Mouse (Mus musculus): ENCODE measurements around the gene Limch1. TPM values are rescaled to one million over a fixed set of nuclear protein-coding genes. Genes with fewer than 3 reads are reported as not detected.

Gene Limch1
- total RNA-seq, 2 experiments from 2014 or later, result 69.5 to 100 TPM

- DNase-seq, result no peak
Observed at GRCm38 (mm10) chr5:66830206-66830605, 84.6 kb downstream of the Limch1 start.

GRCm38 (mm10) chr5:66834756-66835155 lies 89.1 kb downstream of the Limch1 start:
- DNase-seq, result no peak

GRCm38 (mm10) chr5:66836892-66837291 lies 91.3 kb downstream of the Limch1 start:
- DNase-seq, result no peak

- DNase-seq, result peak; percentile 76
Observed at GRCm38 (mm10) chr5:66841971-66842370, 96.3 kb downstream of the Limch1 start.

GRCm38 (mm10) chr5:66842776-66843175 lies 97.1 kb downstream of the Limch1 start:
- DNase-seq, result peak; percentile 46

- DNase-seq, result no peak
Observed at GRCm38 (mm10) chr5:66848136-66848535, 102.5 kb downstream of the Limch1 start.

- peak; percentile 42 for DNase-seq
Observed at GRCm38 (mm10) chr5:66849148-66849547, 103.5 kb downstream of the Limch1 start.

- DNase-seq, result no peak
Observed at GRCm38 (mm10) chr5:66850721-66851251, 105.2 kb downstream of the Limch1 start.

- no peak for DNase-seq
Observed at GRCm38 (mm10) chr5:66851708-66852107, 106.1 kb downstream of the Limch1 start.

- no peak for DNase-seq
Observed at GRCm38 (mm10) chr5:66854263-66854662, 108.6 kb downstream of the Limch1 start.

- DNase-seq, result no peak
Observed at GRCm38 (mm10) chr5:66855358-66856107, 109.9 kb downstream of the Limch1 start.

GRCm38 (mm10) chr5:66859506-66859905 lies 113.9 kb downstream of the Limch1 start:
- no peak for DNase-seq

GRCm38 (mm10) chr5:66861232-66862035 lies 115.8 kb downstream of the Limch1 start:
- peak; percentile 49 for DNase-seq

- no peak for DNase-seq
Observed at GRCm38 (mm10) chr5:66862151-66862550, 116.5 kb downstream of the Limch1 start.

GRCm38 (mm10) chr5:66865229-66865628 lies 119.6 kb downstream of the Limch1 start:
- no peak for DNase-seq

- peak; percentile 79 for DNase-seq
Observed at GRCm38 (mm10) chr5:66866019-66866418, 120.4 kb downstream of the Limch1 start.

- DNase-seq, result no peak
Observed at GRCm38 (mm10) chr5:66869545-66869944, 123.9 kb downstream of the Limch1 start.

GRCm38 (mm10) chr5:66871521-66872050 lies 126.0 kb downstream of the Limch1 start:
- no peak for DNase-seq

GRCm38 (mm10) chr5:66872053-66872452 lies 126.4 kb downstream of the Limch1 start:
- no peak for DNase-seq

GRCm38 (mm10) chr5:66872681-66873080 lies 127.1 kb downstream of the Limch1 start:
- no peak for DNase-seq

- DNase-seq, result no peak
Observed at GRCm38 (mm10) chr5:66876018-66876805, 130.6 kb downstream of the Limch1 start.

GRCm38 (mm10) chr5:66877066-66877465 lies 131.4 kb downstream of the Limch1 start:
- DNase-seq, result peak; percentile 82

Data from adrenal gland, postnatal 10 days (tissue).